Mouse (Mus musculus): ENCODE results near the gene Atg14. TPM values are rescaled to one million over a fixed set of nuclear protein-coding genes. Genes with fewer than 3 reads are reported as not detected.

Gene Atg14
- polyA plus RNA-seq, 1 experiment from 2014 or later: 6.3 TPM

- Histone ChIP-seq H3K9me3 (ENCODE audit: low read length) (no peaks in the 10 kb centered on the region), H3K27me3 (ENCODE audit: insufficient read depth, low read length) (no peaks in the 10 kb centered on the region), H3K4me3 (ENCODE audit: low read depth, low read length) (no peak overlapping the region), H3K9ac (replicated peaks) (no peak overlapping the region), H3K4me1 (ENCODE audit: insufficient read depth) (no peaks in the 10 kb centered on the region), H3K27ac (ENCODE audit: low read depth) (no peak overlapping the region), H3K36me3 (replicated peaks; ENCODE audit: insufficient read depth, low read length) (peaks cover 26% of the 10 kb centered on the region), H3K4me2 (ENCODE audit: low read depth, low read length) (no peak overlapping the region)
- DNase-seq: no peak
- TF ChIP-seq CTCF (IDR thresholded peaks at IDR 0.05; ENCODE audit: low read depth) (no peak), EP300 (IDR thresholded peaks at IDR 0.05; ENCODE audit: low read depth) (no peak)
- WGBS (ENCODE audit: insufficient replicate concordance): 76% methylated on average over 3 of the region's 4 CpGs
- no peak for ATAC-seq
Observed at GRCm38 (mm10) chr14:47554236-47554635, 16.2 kb downstream of the Atg14 start.

GRCm38 (mm10) chr14:47553380-47553779, 17.1 kb downstream of the Atg14 start:
- Histone ChIP-seq H3K4me2 (ENCODE audit: low read depth, low read length) (no peak overlapping the region), H3K36me3 (replicated peaks; ENCODE audit: insufficient read depth, low read length) (peaks cover 35% of the 10 kb centered on the region), H3K27ac (ENCODE audit: low read depth) (no peak overlapping the region), H3K9me3 (ENCODE audit: low read length) (no peaks in the 10 kb centered on the region), H3K27me3 (ENCODE audit: insufficient read depth, low read length) (no peaks in the 10 kb centered on the region), H3K9ac (replicated peaks) (no peak overlapping the region), H3K4me1 (ENCODE audit: insufficient read depth) (no peaks in the 10 kb centered on the region), H3K4me3 (ENCODE audit: low read depth, low read length) (no peak overlapping the region)
- 88% methylated on average over 2 of the region's 2 CpGs for WGBS (ENCODE audit: insufficient replicate concordance)
- TF ChIP-seq EP300 (IDR thresholded peaks at IDR 0.05; ENCODE audit: low read depth): no peak
- peak; percentile 50 for TF ChIP-seq CTCF (IDR thresholded peaks at IDR 0.05; ENCODE audit: low read depth)
- DNase-seq (no peak), ATAC-seq (no peak)

GRCm38 (mm10) chr14:47551668-47552067, 18.8 kb downstream of the Atg14 start:
- Histone ChIP-seq H3K36me3 (replicated peaks; ENCODE audit: insufficient read depth, low read length) (peaks cover 51% of the 10 kb centered on the region), H3K4me2 (ENCODE audit: low read depth, low read length) (no peak overlapping the region), H3K27me3 (ENCODE audit: insufficient read depth, low read length) (no peaks in the 10 kb centered on the region), H3K9ac (replicated peaks) (no peak overlapping the region), H3K4me3 (ENCODE audit: low read depth, low read length) (no peak overlapping the region), H3K9me3 (ENCODE audit: low read length) (no peaks in the 10 kb centered on the region), H3K4me1 (ENCODE audit: insufficient read depth) (no peaks in the 10 kb centered on the region), H3K27ac (ENCODE audit: low read depth) (no peak overlapping the region)
- TF ChIP-seq EP300 (IDR thresholded peaks at IDR 0.05; ENCODE audit: low read depth) (no peak), CTCF (IDR thresholded peaks at IDR 0.05; ENCODE audit: low read depth) (no peak)
- WGBS (ENCODE audit: insufficient replicate concordance): 86% methylated on average over 6 of the region's 6 CpGs
- peak; percentile 19; the same call in 1 of the 2 replicates for ATAC-seq
- no peak for DNase-seq

GRCm38 (mm10) chr14:47544877-47545276, 25.6 kb downstream of the Atg14 start:
- peaks cover 4% of the 10 kb centered on the region; the same call in 1 of the 2 replicates for H3K4me1 ChIP-seq (ENCODE audit: insufficient read depth)
- no peaks in the 10 kb centered on the region for H3K9me3 ChIP-seq (ENCODE audit: low read length)
- no peak overlapping the region for H3K4me3 ChIP-seq (ENCODE audit: low read depth, low read length)
- no peak overlapping the region for H3K9ac ChIP-seq (replicated peaks)
- DNase-seq (no peak), ATAC-seq (peak; percentile 57)
- no peaks in the 10 kb centered on the region for H3K27me3 ChIP-seq (ENCODE audit: insufficient read depth, low read length)
- TF ChIP-seq EP300 (IDR thresholded peaks at IDR 0.05; ENCODE audit: low read depth) (peak; percentile 34; the same call in 1 of the 2 replicates), CTCF (IDR thresholded peaks at IDR 0.05; ENCODE audit: low read depth) (no peak)
- H3K27ac ChIP-seq (ENCODE audit: low read depth): peak overlapping the region; percentile 19; the same call in 1 of the 2 replicates
- 55% methylated on average over 4 of the region's 4 CpGs for WGBS (ENCODE audit: insufficient replicate concordance)
- no peak overlapping the region; the same call in 1 of the 2 replicates for H3K4me2 ChIP-seq (ENCODE audit: low read depth, low read length)
- peaks cover 64% of the 10 kb centered on the region for H3K36me3 ChIP-seq (replicated peaks; ENCODE audit: insufficient read depth, low read length)

- DNase-seq (no peak), ATAC-seq (peak; percentile 72)
- no peaks in the 10 kb centered on the region for H3K9me3 ChIP-seq (ENCODE audit: low read length)
- no peak overlapping the region for H3K4me3 ChIP-seq (ENCODE audit: low read depth, low read length)
- TF ChIP-seq EP300 (IDR thresholded peaks at IDR 0.05; ENCODE audit: low read depth): peak; percentile 83
- no peak for TF ChIP-seq CTCF (IDR thresholded peaks at IDR 0.05; ENCODE audit: low read depth)
- H3K27ac ChIP-seq (ENCODE audit: low read depth): peak overlapping the region; percentile 19; the same call in 1 of the 2 replicates
- peaks cover 59% of the 10 kb centered on the region for H3K36me3 ChIP-seq (replicated peaks; ENCODE audit: insufficient read depth, low read length)
- H3K4me1 ChIP-seq (ENCODE audit: insufficient read depth): peaks cover 4% of the 10 kb centered on the region; the same call in 1 of the 2 replicates
- H3K4me2 ChIP-seq (ENCODE audit: low read depth, low read length): no peak overlapping the region; the same call in 1 of the 2 replicates
- 54% methylated on average over 5 of the region's 5 CpGs for WGBS (ENCODE audit: insufficient replicate concordance)
- H3K9ac ChIP-seq (replicated peaks): no peak overlapping the region
- no peaks in the 10 kb centered on the region for H3K27me3 ChIP-seq (ENCODE audit: insufficient read depth, low read length)
Observed at GRCm38 (mm10) chr14:47544286-47544685, 26.2 kb downstream of the Atg14 start.

GRCm38 (mm10) chr14:47542283-47542682, 28.2 kb downstream of the Atg14 start:
- Histone ChIP-seq H3K4me1 (ENCODE audit: insufficient read depth) (peaks cover 4% of the 10 kb centered on the region; the same call in 1 of the 2 replicates), H3K27ac (ENCODE audit: low read depth) (no peak overlapping the region), H3K9ac (replicated peaks) (no peak overlapping the region), H3K27me3 (ENCODE audit: insufficient read depth, low read length) (no peaks in the 10 kb centered on the region), H3K4me3 (ENCODE audit: low read depth, low read length) (no peak overlapping the region), H3K9me3 (ENCODE audit: low read length) (no peaks in the 10 kb centered on the region), H3K4me2 (ENCODE audit: low read depth, low read length) (no peak overlapping the region), H3K36me3 (replicated peaks; ENCODE audit: insufficient read depth, low read length) (peaks cover 40% of the 10 kb centered on the region)
- no peak for DNase-seq
- 79% methylated on average over 3 of the region's 3 CpGs for whole genome bisulfite sequencing (ENCODE audit: insufficient replicate concordance)
- ATAC-seq: no peak
- TF ChIP-seq EP300 (IDR thresholded peaks at IDR 0.05; ENCODE audit: low read depth): no peak
- no peak for TF ChIP-seq CTCF (IDR thresholded peaks at IDR 0.05; ENCODE audit: low read depth)
